Mouse (Mus musculus) T-helper 2 cell (primary cell): ENCODE data around the gene Med22.
"Not testable (repeated sequence)": the region's sequence is repeated elsewhere in the genome, so short reads cannot be mapped to it uniquely, and the experiment has no call there.

ENCODE experiments used
- in situ Hi-C: fragments of 300-600 bp; cut with MboI, MseI; formaldehyde crosslinking; loops from one replicate; pipeline ENCODE4 v1.15.1; 2025; ENCODE audit warnings: high pct_unique_total_duplicates

Med22 gene

DNA sequence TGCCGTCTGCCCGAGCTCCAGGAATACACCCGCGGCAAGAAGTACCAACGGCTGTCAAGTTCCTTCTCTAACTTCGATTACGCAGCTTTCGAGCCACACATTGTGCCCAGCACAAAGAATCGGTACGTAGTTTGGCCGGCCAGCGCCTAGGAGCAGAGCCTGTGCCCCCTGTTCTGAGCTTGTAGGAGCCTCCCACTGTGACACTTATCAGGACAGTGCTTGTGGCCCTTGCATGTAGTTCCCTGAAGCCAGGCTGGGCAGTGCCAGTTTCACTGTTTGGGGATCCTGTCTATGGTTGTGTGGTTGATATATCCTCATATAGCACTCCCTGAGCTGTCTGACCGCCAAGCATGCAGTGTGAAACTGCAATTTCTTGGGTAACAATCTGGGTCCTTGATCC is 6.3 kb upstream of the Med22 start:
- in situ Hi-C loops, result no loop called here

DNA sequence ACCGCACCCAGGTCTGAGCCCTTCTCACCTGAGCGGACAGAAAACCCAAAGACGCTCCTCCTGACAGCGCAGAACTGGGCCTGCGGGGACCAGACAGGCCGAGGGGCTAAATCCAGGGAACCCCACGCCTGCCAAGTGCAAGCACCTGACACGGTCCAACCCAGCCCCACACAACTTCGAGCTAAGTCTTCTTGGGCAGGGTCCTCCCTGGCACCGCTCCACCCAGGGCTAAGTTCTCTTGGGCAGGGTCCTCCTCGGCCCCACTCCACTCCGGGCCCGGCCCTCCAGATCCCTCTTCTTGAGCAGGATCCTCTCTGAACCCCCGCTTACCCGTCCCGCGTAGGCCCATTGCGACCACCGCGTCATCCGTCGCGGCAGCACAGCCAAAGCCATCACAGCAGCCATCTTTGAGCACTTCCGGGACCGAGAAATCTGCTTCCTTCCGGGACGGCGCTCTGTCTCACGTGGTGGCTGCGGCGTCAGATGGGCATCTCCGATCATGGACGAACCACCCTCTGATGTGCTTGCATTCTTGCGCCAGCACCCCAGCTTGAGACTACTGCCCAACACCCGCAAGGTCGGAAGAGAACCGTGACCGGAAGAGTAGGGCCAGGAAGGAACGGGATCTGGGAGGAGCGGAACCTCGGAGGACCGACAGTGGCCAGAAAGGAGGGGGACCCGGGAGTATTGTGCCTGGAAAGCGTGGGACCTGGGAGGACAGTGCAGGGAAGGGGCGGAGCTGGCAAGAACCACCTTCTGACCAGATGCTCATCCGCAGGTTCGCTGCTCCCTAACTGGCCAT is 5.7 kb upstream of the Med22 start, which contains the start of the genes Surf2 and Surf1:
TSS of gene Surf2 (plus strand) at position 441 of the 802 bp plus-strand sequence.
TSS of gene Surf1 (minus strand) at position 604 of the 802 bp plus-strand sequence.
- in situ Hi-C loops, result no loop called here

- in situ Hi-C loops, result no loop called here
These were observed 3.9 kb upstream of the Med22 start for GRCm38 (mm10) chr2:26914148-26914941.

GRCm38 (mm10) chr2:26913416-26914147 is 3.1 kb upstream of the Med22 start:
- in situ Hi-C loops, result no loop called here

GRCm38 (mm10) chr2:26912253-26912770 is 1.8 kb upstream of the Med22 start:
- in situ Hi-C loops, result no loop called here

GRCm38 (mm10) chr2:26910994-26911765 is 703 bp upstream of the Med22 start:
- in situ Hi-C loops, result no loop called here

DNA sequence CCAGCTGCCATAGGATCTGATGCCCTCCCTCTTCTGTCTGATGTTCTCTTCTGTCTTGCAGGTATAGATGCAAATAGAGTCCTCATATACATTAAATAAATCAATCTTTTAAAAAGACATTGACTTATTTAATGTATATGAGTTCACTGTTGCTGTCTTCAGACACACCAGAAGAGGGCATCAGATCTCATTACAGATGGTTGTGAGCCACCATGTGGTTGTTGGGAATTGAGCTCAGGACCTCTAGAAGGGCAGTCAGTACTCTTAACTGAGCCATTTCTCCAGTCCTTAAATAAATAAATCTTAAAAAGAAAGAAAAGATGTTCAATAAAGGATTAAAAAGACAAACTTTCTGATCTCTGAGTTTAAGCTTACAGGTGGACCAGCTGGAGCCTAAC is 1.1 kb downstream of the Med22 start:
- in situ Hi-C loops, result no loop called here

GRCm38 (mm10) chr2:26908710-26909386 is 1.6 kb downstream of the Med22 start:
- in situ Hi-C loops, result no loop called here

GRCm38 (mm10) chr2:26907109-26907508 is 3.4 kb downstream of the Med22 start:
- in situ Hi-C loops, result no loop called here

- in situ Hi-C loops, result no loop called here
These were observed 4.0 kb downstream of the Med22 start for GRCm38 (mm10) chr2:26906431-26906830.

- in situ Hi-C loops, result no loop called here
These were observed 4.5 kb downstream of the Med22 start for GRCm38 (mm10) chr2:26905936-26906335.

DNA sequence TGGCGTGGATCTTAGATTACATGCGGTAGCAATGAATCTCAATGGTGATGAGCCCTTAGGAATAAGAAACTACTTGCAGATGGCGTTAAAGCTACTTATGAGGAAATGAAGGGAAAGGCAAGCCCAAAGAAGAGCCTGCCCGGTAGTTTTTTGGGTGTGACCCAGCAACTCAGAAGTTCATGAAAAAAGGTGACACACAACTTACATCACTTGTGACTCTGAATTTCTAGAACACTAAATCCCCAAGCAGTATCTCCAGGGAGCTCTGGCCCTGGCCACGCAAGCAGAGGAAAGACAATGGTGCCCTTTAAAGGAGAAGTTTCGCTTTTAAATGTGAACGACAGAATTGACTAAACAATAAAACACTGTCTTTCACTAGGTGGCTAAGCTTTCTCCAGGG is 7.2 kb downstream of the Med22 start:
- in situ Hi-C loops, result loop anchor here (5.0 kb wide), 1 partner anchor 256 kb away; no protein-coding TSS in a partner anchor

DNA sequence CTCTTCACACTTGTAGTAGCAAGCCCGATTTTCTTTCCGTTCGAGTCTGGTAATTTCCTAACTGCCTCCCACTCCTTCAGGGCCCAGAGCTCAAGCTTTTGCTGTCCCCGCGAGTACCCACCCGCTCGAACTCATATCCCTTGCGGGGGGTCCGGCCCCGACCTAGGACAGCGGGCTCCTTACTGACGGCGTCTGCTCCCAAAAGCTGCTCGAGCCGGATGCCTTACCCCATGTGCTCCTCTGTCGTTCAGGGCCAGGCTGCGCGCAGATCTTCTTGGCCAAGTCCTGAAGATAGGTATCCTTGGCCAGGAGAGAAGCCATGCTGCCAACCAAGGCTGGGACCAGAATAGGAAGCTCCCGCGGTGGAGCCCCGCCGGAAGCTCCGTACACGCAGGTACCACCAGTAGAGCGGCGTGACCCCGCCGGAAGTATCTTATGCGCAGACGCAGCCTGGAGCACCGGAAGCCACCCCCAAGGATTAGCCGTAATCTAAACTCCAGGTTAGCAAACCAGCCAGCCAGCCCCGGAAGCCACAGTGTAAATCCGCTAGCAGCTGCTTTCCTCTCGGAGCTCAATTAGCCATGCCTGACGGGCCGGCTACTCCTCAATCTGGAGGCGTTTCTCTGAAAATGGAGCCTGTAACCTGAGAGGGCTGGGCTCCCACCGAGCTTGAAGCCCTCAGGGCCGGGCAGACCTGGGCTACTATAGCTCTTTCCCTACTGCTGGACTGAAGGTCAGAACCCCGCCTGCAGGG is 7.8 kb downstream of the Med22 start, which contains the start of gene Surf6:
TSS of gene Surf6 (minus strand) at position 413 of the 754 bp plus-strand sequence.
- in situ Hi-C loops, result loop anchor here (5.0 kb wide), 1 partner anchor 255 kb away; no protein-coding TSS in a partner anchor

DNA sequence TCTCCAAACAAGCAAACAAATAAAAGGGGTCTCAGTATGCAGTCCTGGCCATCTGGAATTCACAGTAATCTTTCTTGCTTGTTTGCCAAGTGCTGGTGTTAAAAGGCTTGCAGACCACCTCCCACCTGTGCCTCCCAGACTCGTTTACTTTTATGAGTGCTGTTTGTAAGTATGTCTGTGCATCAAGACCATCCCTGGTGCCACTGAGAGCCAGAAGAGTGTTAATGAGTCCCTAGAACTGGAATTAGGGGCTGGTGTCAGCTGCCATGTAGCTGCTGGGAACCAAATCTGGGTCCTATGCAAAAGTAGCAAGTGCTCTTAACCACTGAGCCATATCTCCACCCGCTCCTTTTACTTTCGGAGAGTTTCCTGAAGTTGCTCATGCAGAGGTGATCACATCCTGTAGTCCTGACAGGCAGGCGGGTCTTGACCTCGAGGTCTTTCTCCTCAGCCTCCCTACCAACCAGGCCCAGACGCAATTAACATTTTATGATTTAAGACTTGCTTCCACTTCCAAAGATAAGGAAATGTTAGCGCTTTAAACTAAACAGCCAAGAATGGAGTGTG is 8.6 kb downstream of the Med22 start:
- in situ Hi-C loops, result loop anchor here (5.0 kb wide), 1 partner anchor 255 kb away; no protein-coding TSS in a partner anchor

DNA sequence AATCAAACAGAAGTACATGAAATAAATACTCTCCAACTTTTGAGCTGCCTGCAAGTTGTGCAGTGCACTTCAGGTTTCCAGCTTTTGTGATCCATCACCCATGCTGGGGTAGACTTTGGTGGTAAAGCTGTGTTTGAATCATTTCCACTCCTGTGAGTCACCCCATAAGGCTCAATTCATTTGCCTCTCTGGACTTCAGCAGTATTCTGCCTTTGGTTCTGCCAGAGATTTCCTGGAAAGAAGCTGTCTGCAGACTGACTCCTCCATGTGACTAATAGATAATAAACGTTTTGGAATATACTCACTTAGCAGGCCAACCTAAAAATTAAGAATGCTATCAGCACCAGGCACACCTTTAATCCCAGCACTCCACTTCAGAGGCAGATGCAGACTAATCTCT is 9.7 kb downstream of the Med22 start:
- in situ Hi-C loops, result loop anchor here (5.0 kb wide), 1 partner anchor 253 kb away; no protein-coding TSS in a partner anchor

- in situ Hi-C loops, result no loop called here
These were observed 14.6 kb downstream of the Med22 start for GRCm38 (mm10) chr2:26895898-26896297.

DNA sequence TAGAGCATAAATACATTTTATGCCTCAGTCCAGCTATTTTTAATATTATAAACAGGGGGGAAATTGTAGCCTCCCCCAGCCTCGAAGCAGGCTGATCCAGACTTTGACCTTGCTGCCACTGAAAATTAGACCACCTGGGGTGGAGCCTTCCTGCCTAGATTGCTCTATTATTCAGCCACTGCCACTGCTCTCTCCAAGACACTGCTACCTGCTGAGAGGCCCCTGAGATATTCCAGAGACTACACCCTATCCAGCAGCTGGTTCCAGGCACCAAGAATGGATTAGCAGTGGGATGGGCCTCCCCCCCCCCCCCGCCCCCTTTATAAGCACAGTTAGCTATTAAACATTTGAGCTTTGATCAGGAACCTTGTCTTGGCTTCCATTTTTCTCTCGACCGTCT is 24.3 kb downstream of the Med22 start:
- in situ Hi-C loops, result not testable (repeated sequence)

DNA sequence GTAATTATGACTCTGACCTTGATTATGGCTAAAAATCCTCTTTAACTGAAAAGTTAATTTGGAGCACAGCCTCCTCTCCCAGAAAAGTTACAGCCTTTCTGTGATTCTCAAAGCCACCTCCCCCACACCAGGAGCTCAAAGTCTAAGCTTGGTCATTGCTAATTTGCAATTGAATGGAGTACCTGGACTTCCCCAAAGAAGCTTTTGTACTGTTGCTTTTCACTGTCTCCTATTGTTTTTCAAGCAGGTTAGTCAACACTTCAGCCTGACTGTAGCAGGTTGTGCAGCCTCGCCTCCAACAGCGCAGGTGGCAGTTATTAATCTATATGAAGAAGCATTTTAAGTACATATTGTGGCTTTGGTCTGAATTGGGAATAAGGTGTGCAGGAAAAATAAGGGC is 24.9 kb downstream of the Med22 start:
- in situ Hi-C loops, result not testable (repeated sequence)

DNA sequence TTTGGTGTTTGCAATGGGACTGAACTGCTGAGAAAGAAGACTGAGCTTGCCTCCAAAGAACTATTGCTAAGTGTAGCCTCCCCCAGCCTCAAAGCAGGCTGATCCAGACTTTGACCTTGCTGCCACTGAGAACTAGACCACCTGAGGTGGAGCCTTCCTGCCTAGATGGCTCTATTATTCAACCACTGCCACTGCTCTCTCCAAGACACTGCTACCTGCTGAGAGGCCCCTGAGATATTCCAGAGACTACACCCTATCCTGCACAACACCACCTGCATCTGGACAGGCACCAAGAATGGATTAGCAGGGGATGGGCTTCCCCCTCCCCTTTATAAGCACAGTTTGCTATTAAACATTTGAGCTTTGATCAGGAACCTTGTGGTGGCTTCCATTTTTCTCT is 31.9 kb downstream of the Med22 start:
- in situ Hi-C loops, result no loop called here
